Mouse (Mus musculus) limb, embryonic 15.5 days (tissue): ENCODE results near the gene Klhl10. TPM values are rescaled to one million over a fixed set of nuclear protein-coding genes. Genes with fewer than 3 reads are reported as not detected.

Source experiments
- ATAC-seq: fragments of 200-750 bp; cut with Nextera tagmentation; 2 replicates; pipeline ENCODE4 v1.8.0; 2017; ENCODE audit warnings: low read depth, moderate TSS enrichment; ENCODE audit not compliant: insufficient number of reproducible peaks, low FRiP score, low TSS enrichment
- H3K27ac ChIP-seq: fragments of 300-500 bp; sonication (generic); 2 replicates; pipeline ENCODE4 v1.5.1; 2015; ENCODE audit warnings: moderate library complexity, mild to moderate bottlenecking, inconsistent platforms
- H3K27me3 ChIP-seq: fragments of 300-500 bp; sonication (generic); 2 replicates; pipeline ENCODE4 v1.6.1; 2015; ENCODE audit warnings: inconsistent platforms
- H3K36me3 ChIP-seq: fragments of 300-500 bp; sonication (generic); 2 replicates; pipeline ENCODE4 v1.6.1; 2015; ENCODE audit warnings: inconsistent platforms
- H3K4me1 ChIP-seq: fragments of 300-500 bp; sonication (generic); 2 replicates; pipeline ENCODE4 v1.6.1; 2015; ENCODE audit warnings: inconsistent platforms
- H3K4me2 ChIP-seq: fragments of 300-500 bp; sonication (generic); 2 replicates; pipeline ENCODE4 v1.6.1; 2015; ENCODE audit warnings: mild to moderate bottlenecking, inconsistent platforms
- H3K4me3 ChIP-seq: fragments of 300-500 bp; sonication (generic); 2 replicates; pipeline ENCODE4 v1.5.1; 2015; ENCODE audit warnings: mild to moderate bottlenecking, inconsistent platforms
- H3K9ac ChIP-seq: fragments of 300-500 bp; sonication (generic); 2 replicates; pipeline ENCODE4 v1.6.1; 2015; ENCODE audit warnings: inconsistent platforms
- H3K9me3 ChIP-seq: fragments of 300-500 bp; sonication (generic); 2 replicates; pipeline ENCODE4 v1.6.1; 2016; ENCODE audit warnings: inconsistent platforms
- WGBS: fragments of 180-500 bp; shearing (Covaris S2); methylation state at CpG from one replicate; pipeline ENCODE4 v1.1.7; 2015; 5-methylcytosine and 5-hydroxymethylcytosine counted together
- polyA plus RNA-seq: library from polyadenylated mRNA; unstranded; fragments of >200 nt; fragmentation: Nextera tagmentation; extraction: Ambion mirVana; gene quantifications from 2 replicates; pipeline ENCODE4 v1.2.1, GENCODE M21; 2015

Gene Klhl10
- 0.64 and 0.70 TPM in 2 replicates for polyA plus RNA-seq

DNA sequence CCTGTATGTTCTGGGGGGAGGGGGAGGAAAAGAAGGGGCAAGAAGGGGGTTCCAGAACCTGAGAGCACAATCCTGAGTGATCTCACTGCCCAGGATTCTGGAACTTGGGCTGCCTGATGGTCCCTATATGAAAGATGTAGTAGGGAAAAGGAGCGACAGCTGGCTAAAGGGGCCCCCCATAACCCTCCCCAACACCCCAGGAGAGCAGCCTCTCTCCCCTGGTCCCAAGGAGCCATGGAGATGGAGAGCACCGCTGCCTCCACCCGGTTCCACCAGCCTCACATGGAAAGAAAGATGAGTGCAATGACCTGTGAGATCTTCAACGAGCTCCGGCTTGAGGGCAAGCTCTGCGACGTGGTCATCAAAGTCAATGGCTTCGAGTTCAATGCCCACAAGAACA lies at the start of gene Klhl10, which contains the start of gene Nt5c3b:
Gene Klhl10 (plus strand): TSS at position 121 of the 400 bp plus-strand sequence.
Gene Nt5c3b (minus strand): TSS at position 12 of the 400 bp plus-strand sequence.
- Histone ChIP-seq H3K9ac (peak within 1 kb of the TSS; percentile 96), H3K9me3 (no peaks in the 10 kb centered on the region), H3K27me3 (no peaks in the 10 kb centered on the region), H3K4me2 (peak within 1 kb of the TSS; percentile 68), H3K27ac (peak within 1 kb of the TSS; percentile 76), H3K4me1 (peaks cover 13% of the 10 kb centered on the region), H3K4me3 (peak within 1 kb of the TSS; percentile 83), H3K36me3 (peaks cover 18% of the 10 kb centered on the region)
- WGBS = 88% methylated on average over 8 of the region's 8 CpGs
- no peak for ATAC-seq

DNA sequence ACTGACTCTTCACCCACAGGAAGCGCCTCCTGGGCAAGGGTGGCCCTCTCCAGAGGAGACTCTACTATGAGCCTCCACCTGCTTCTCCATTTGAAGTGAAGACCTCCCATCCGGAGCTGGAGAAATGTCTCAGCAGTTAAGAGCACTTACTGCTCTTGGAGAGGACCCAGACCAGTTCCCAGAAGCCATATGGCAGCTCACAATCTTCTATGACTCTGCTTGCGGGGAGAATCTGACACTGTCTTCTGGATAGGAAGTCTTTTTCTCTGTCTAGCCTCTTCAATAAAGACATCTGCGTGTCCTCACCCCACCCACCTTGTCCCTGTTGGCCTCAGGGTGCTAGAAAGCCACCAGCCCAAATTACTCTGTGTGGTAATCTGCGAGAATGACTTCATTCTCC lies 48.8 kb upstream of the Klhl10 start:
- Histone ChIP-seq H3K9ac (no peak overlapping the region), H3K4me2 (no peak overlapping the region), H3K27ac (peak overlapping the region; percentile 65), H3K36me3 (no peaks in the 10 kb centered on the region), H3K4me3 (no peak overlapping the region), H3K27me3 (no peaks in the 10 kb centered on the region), H3K4me1 (peaks cover 78% of the 10 kb centered on the region), H3K9me3 (no peaks in the 10 kb centered on the region)
- no peak for ATAC-seq
- 66% methylated on average over 5 of the region's 5 CpGs for WGBS

DNA sequence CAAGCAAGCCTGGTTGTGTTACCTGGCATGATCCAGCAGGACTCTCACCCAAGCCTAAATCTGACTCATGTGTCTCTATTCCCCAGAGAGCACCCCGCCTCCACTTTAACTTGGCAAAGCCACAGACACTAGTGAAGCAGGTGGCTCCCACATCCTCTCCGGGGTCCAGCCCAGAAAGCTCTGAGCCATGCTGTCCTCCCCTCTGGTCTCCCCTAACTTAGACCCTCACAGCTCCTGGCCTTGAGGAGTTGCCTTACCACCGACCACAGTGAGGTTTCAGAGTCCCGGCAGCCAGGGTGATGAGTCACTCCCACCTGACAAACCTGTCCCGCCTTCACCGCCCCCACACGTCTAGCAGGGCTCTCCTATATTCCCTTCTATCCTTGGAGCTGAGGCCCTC lies 48.0 kb upstream of the Klhl10 start:
- H3K9me3 ChIP-seq = no peaks in the 10 kb centered on the region
- H3K27me3 ChIP-seq = no peaks in the 10 kb centered on the region
- peak overlapping the region; percentile 65 for H3K27ac ChIP-seq
- 0 out of 2 replicates have a peak overlapping the region, but pooled peaks have one; percentile 10 for H3K4me2 ChIP-seq
- H3K9ac ChIP-seq = no peak overlapping the region
- peaks cover 72% of the 10 kb centered on the region for H3K4me1 ChIP-seq
- WGBS = 56% methylated on average over 7 of the region's 7 CpGs
- H3K36me3 ChIP-seq = no peaks in the 10 kb centered on the region
- no peak for ATAC-seq
- H3K4me3 ChIP-seq = peak overlapping the region; percentile 1; the same call in 1 of the 2 replicates

DNA sequence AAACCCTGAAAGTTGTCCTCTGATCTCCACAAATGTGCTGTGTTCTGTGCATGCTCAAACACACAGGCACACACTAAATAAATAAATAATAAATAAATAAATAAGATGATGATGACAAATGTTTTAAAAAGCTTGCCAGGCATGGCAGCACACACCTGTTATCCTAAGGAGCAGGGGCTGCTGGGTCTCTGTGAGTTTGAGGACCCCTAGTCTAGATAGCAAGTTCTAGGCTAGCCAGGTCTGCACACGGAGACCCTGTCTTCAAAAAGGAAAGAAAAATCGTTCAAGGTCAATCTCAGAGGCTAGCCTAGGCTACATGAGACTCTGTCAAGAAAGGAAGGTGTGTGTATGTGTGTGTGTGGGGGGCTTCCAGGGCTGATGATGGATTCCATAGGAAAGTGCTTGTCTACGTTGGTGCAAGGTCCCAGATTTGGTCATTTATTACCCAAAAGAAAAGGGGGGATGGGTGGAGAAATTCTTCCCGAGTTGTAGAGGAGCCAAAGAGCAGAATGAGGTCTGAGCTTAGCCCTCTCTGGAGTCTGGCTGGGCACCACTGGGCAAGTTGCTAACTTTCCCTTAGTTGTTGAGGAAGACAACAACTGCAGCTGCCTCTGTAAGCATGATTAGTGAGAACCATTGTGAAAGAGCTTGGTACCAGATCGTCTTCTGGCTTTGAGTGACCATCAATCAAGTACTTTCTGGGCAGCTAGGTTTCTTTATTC lies 47.2 kb upstream of the Klhl10 start:
- ATAC-seq = no peak
- 61% methylated on average over 5 of the region's 5 CpGs for whole genome bisulfite sequencing
- peaks cover 70% of the 10 kb centered on the region for H3K4me1 ChIP-seq
- H3K27me3 ChIP-seq = no peaks in the 10 kb centered on the region
- H3K27ac ChIP-seq = no peak overlapping the region
- peak overlapping the region; percentile 75 for H3K4me3 ChIP-seq
- peak overlapping the region; percentile 83; the same call in 1 of the 2 replicates for H3K4me2 ChIP-seq
- H3K9me3 ChIP-seq = no peaks in the 10 kb centered on the region
- H3K9ac ChIP-seq = no peak overlapping the region
- no peaks in the 10 kb centered on the region for H3K36me3 ChIP-seq

DNA sequence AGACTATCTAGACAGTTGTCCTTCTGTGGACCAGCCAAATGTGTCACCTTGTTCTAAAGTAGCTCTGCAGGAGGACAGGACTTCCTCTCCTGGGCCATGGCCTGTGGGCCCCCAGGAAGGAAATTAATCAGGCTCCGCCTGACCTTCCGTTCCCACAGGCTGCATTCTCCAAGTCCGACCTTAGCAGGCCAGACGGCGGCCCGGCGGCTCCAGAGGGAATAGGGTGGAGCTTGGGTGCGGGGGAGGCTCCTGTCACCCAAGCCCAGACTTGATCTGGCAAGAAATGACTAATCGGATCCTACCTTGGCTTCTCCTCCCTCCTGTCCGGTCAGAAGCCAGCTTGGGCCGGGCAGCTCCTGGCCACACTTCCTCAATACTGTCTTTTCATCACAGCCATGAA lies 46.5 kb upstream of the Klhl10 start:
- H3K36me3 ChIP-seq = no peaks in the 10 kb centered on the region
- ATAC-seq = no peak
- no peaks in the 10 kb centered on the region for H3K9me3 ChIP-seq
- H3K27me3 ChIP-seq = no peaks in the 10 kb centered on the region
- H3K4me3 ChIP-seq = peak overlapping the region; percentile 75
- peak overlapping the region; percentile 83 for H3K4me2 ChIP-seq
- H3K4me1 ChIP-seq = peaks cover 69% of the 10 kb centered on the region
- WGBS = 30% methylated on average over 11 of the region's 11 CpGs
- no peak overlapping the region for H3K9ac ChIP-seq
- no peak overlapping the region for H3K27ac ChIP-seq

DNA sequence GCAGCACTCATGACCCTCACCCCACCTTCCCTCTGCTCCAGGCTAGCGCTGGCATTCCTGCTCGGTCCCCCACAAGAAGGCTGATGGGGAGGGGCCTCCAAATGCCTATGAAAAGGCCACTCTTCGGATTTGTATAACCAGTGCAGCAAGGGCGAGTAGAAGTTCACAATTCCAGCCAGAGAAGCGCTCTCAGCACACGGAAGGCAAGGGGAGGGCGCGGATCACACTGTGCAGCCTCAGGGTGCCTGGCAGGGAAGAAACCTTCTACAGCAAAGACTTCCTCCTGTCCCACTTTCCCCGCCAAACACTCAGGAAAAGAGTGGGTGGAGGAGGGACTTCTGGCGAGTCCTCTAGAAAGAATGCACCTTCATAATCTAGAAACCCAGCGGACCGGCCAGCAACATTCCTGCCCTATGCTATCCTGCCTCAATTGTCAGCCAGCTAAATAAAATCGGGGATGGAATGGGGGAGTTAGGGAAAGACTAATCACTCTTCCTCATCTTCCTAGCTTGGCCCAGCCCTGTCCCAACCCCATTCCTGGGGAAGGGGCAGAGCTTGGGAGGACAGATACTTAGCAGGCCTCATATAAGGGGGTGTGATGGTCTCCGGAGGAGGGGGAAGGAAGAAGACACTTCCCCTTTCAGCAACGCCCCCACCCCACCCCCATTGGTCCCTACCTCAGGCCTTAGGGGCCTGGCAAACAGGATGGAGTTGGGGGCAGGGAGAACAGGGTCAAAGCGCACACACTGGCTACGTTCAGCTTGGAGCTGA lies 45.7 kb upstream of the Klhl10 start:
- Histone ChIP-seq H3K9me3 (no peaks in the 10 kb centered on the region), H3K4me3 (peak overlapping the region; percentile 75), H3K4me1 (peaks cover 60% of the 10 kb centered on the region), H3K27me3 (no peaks in the 10 kb centered on the region), H3K27ac (peak overlapping the region; percentile 68), H3K36me3 (no peaks in the 10 kb centered on the region), H3K4me2 (peak overlapping the region; percentile 83), H3K9ac (peak overlapping the region; percentile 28; the same call in 1 of the 2 replicates)
- ATAC-seq = no peak
- 36% methylated on average over 17 of the region's 17 CpGs for WGBS

DNA sequence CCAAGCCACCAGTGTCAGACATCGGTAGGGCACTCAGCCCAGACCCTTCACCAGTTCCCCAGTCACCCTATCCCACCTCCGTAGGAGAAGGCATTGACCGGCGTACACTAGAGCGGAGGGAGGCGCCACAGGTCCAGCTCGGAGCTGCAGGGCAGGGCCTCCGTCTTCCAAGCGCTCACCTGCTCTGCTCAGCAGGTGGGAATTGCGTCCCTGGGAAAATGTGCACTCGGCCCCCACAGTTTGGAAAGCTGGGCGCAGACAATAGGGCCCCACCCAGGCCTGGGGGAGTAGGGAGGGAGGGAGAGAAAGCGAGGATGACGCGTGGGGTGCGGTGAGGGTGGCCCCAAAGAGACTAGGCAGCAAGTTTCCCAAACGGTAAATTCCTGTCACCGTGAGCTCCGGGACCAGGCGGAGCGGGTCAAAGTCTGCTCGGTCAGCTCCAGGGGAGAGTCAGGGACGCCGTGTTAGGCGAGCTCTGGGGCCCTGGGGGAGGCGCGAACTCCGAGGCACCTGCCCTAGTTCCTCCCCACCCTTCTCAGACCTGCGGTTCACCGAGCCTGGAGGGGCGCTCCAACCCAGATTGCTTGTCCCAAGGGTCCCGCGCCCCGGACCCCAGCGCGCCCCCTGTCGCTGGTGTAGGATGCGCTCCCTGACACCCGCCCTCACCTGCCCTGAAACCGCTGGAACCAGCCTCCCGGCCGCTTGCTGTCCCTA lies 44.7 kb upstream of the Klhl10 start:
- H3K4me1 ChIP-seq = peaks cover 54% of the 10 kb centered on the region
- 2% methylated on average over 42 of the region's 42 CpGs for WGBS

DNA sequence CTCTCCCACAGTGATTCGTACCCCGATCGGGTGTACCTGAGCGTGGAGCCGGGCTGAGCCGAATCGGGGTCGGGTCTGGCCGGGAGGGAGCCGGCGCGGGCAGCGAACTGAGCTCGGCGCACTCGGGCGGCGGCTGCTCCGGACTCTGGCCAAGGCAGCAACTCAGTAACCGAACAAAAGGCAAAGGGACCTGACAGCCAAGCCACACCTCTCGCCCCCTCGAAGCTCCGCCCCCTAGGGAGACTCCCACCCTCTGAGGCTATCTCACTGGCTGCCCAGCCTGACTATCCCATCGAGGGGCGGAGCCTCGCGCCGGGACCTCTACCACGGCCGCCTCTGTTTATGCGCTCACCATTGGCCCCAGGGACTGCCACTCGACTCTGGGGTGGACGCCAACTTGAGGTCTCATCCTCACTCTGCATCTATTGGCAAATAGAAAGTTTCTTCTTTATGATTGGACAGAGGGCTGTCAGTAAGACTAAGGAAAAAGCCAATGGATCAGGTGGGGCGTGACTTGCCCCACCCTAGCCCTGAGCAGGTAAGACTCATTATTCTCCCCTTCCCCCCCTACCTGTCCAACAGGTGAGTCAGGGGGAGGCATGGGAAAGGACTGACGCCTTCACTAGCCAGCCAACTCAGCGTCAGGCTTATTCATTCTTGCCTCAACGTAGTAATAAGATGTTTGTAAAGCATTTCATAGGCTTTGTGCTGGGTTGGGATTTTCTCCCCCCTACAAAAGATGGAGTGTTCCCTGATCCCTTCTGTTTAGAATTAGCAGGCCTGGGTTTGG lies 43.9 kb upstream of the Klhl10 start, which contains the start of gene Jup:
Gene Jup (minus strand): TSS at position 164 of the 790 bp plus-strand sequence.
- peak; percentile 94 for ATAC-seq
- H3K4me1 ChIP-seq = peaks cover 59% of the 10 kb centered on the region

More for the DNA sequence above, 44.7 kb upstream of the Klhl10 start:
- Histone ChIP-seq H3K4me3 (peak overlapping the region; percentile 75), H3K9me3 (no peaks in the 10 kb centered on the region), H3K4me2 (peak overlapping the region; percentile 83), H3K9ac (peak overlapping the region; percentile 68), H3K27me3 (no peaks in the 10 kb centered on the region), H3K36me3 (no peaks in the 10 kb centered on the region), H3K27ac (peak overlapping the region; percentile 85)
- ATAC-seq = peak; percentile 21

DNA sequence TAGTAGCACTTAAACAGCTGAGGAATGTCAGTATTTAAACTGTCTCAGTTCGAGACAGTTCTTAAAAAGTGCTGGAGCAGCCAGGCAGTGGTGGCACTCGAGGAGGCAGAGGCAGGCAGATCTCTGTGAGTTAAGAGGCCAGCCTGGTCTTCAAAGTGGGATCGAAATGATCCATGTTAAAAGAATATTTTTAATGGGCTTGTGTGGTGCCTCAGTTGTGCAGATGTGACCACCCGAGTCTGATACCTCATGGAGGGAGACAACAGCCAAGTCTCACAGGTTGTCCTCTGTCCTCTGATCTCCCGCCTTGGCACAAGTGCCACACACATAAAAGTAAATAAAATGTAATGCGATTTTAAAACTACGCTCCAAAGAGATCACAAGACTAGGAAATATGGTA lies 43.2 kb upstream of the Klhl10 start:
- 0 out of 2 replicates have a peak overlapping the region, but pooled peaks have one; percentile 43 for H3K27ac ChIP-seq
- peaks cover 55% of the 10 kb centered on the region for H3K4me1 ChIP-seq
- no peak overlapping the region for H3K9ac ChIP-seq
- H3K4me3 ChIP-seq = no peak overlapping the region
- H3K27me3 ChIP-seq = no peaks in the 10 kb centered on the region
- H3K4me2 ChIP-seq = no peak overlapping the region
- no peaks in the 10 kb centered on the region for H3K36me3 ChIP-seq
- ATAC-seq = no peak
- WGBS = 91% methylated on average over 7 of the region's 7 CpGs
- H3K9me3 ChIP-seq = no peaks in the 10 kb centered on the region

More for the DNA sequence above, 43.9 kb upstream of the Klhl10 start, which contains the start of gene Jup:
- Histone ChIP-seq H3K4me3 (peak within 1 kb of the TSS; percentile 75), H3K4me2 (peak within 1 kb of the TSS; percentile 83), H3K27me3 (no peaks in the 10 kb centered on the region), H3K36me3 (no peaks in the 10 kb centered on the region), H3K9ac (peak within 1 kb of the TSS; percentile 68), H3K9me3 (no peaks in the 10 kb centered on the region), H3K27ac (peak within 1 kb of the TSS; percentile 85)
- WGBS = 2% methylated on average over 37 of the region's 37 CpGs

DNA sequence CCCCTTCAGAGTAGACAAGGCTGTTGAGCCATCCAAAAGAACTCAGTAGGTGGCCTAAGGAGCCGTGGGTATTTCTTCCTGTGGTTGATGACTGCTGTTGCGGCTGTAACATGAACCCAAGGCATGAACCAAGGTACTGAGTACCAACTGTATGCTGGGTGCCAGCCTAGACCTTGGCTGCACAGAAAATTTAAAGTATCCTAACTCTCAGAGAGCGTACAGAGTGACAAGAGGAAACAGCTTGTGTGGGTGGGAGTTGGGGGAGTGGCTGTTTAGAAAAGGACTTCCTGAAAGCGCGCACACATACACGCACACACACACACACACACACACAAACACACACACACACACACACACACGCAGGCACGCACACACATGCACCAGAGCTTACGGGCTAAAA lies 42.4 kb upstream of the Klhl10 start:
- Histone ChIP-seq H3K4me3 (no peak overlapping the region), H3K36me3 (no peaks in the 10 kb centered on the region), H3K9me3 (no peaks in the 10 kb centered on the region), H3K4me2 (no peak overlapping the region), H3K4me1 (peaks cover 53% of the 10 kb centered on the region), H3K27ac (peak overlapping the region; percentile 57), H3K9ac (no peak overlapping the region), H3K27me3 (no peaks in the 10 kb centered on the region)
- 65% methylated on average over 9 of the region's 9 CpGs for WGBS
- no peak for ATAC-seq
